Mouse (Mus musculus): ENCODE data around the gene Ptgr2.
A peak's percentile ranks its signal among the peaks of the same experiment; 100 is the strongest.
"Not testable (repeated sequence)": the region's sequence is repeated elsewhere in the genome, so short reads cannot be mapped to it uniquely, and the experiment has no call there.

The Ptgr2 gene

DNA sequence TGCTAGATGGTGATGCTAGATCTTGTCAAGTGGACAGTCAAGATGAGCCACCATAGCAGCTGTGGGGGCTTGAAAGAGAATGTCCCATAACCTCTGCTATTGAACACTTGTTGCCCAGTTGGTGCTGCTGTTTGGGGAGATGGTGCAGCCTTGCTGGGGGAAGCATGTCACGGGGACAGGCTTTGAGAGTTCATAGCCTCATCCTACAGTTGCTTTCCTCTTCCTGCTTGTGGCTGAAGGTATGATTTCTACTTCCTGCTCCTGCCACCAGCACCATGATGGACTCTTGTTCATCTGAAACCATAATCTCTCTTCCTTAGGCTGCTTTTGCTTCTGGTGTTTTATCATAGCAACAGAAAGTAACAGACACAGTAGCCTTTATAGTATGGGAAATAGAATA, 19.5 kb downstream of the Ptgr2 start:
- no peak for DNase-seq (ENCODE audit: inconsistent ontology term)

DNA sequence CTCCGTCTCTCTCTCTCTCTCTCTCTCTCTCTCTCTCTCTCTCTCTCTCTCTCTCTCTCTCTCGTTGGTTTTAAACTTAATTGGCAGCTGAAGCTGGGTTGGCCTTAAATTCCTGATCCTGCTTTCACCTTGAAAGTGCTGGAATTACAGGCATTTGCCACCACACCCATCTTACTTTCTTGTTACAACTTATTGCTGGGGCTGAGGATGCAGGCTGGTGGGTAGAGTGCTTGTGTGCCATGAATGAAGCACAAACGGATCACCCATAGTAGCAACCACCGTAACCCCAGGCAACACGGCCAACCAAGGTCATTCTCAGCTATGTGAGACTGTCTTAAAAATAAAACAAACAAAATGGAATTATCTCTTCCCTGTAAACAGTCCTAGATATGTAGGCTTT, 26.3 kb downstream of the Ptgr2 start:
- no peak for DNase-seq (ENCODE audit: inconsistent ontology term)

DNA sequence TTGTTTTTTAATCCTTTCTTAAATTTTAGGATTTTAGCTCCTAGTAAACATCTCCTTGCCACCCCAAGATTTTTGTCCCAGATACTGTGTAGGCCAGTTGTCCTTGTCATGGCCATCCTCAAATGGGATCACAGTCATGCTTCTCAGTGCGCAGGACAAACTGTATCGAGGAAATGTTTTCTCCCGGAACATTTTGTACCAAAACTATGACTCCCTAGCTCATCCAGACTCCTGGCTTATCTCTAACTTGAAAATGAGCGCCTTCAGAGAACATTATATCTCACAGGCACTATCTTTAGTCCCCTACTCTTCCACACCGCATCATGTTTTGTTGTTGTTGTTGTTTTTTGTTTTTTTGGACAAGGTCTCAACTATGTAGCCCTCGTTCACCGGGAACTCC, 31.0 kb downstream of the Ptgr2 start:
- peak; percentile 2 for DNase-seq (ENCODE audit: inconsistent ontology term)

DNA sequence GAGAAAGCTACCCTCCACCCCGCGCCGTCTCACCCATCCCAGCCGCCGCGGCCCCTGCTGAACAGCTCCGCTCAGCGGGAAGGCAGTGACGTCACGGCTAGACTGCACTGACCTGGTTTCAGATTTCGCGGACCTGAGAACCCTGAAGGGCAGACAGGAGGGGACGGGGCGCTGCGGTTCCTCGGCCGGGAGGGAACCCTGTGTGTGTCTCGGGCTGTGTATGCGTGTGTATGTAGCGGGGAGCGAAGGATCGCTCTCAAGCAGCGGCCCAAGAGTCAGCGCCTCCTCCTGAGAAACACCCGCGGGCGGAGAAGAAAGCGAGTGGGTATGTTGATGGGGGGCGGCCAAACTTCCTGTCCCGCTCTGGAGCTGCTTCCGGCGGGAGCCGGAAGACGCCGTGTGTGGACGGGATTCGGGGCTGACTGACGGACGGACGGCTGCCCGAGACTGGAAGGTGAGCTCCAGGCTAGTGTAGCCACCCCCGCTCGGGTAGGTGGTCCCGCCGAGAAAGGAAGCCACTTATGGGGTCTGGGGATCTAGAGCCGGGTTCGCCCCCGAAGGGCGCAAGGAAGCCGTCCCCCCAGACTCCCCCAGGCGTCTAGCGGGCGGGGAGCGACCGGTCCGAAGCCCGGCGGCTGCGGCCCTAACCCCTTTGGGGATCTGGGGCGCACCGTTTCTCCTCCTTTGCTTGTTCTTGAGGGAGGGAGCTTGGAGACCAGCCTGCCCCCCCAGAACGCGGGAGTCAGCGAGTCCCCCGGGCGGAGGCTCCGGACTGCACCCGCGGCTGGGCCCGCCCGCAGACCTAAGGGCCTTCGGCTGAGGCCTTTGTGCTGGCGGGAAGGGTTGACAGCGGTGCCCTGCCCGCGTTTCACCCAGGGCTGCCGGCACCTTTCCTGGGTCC, 31.9 kb downstream of the Ptgr2 start, which contains the start of gene Zfp410:
TSS of gene Zfp410 (plus strand) at position 132 of the 901 bp plus-strand sequence.
- peak; percentile 93 for DNase-seq (ENCODE audit: inconsistent ontology term)

DNA sequence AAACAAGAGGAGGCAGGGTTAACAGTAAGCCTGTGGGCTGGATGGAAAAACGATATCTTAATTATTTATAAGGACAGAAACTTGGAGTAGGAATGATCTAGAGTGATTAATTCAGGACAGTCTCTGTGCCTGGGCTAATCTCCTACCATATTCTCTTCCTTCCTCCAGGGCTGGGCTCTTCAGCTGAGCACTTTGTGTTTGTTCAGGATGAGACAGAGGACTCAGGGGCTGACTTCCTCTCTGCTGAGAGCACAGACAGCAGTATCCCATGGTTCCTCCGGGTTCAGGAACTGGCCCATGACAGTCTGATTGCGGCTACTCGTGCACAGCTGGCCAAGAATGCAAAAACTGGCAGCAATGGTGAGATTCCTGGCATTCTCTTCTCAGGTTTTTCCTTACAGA, 42.1 kb downstream of the Ptgr2 start:
- peak; percentile 77 for DNase-seq (ENCODE audit: inconsistent ontology term)

DNA sequence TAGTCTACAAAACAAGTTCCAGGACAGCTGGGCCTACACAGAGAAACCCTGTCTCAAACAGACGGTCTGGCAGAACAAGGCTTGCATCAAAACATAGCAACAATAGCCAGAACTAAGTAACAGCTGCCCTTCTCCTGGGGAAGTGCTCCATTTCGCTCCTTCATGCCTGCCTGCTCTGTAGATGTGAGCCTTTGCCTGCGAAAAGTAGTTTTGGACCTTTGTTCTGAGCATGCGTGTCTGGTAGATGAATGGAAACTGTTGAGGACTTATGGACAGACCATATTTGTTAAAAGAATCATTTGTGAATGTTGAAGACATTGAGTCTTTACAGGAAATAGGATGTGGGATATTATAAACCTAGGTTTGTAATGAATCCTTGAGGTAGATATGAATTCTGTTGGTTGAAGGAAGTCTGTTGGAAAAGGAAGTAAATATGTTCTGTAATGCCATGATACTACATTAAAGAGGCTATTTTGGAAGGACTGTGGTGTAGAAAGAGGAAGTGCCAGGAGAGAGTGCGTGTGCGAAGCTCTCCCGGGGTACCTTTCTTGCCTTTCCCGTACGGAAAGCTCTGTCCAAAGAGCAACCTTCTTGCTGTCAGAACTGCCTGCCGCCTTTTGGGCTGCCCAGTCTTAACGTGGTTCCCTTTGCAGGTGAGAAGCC, 52.1 kb downstream of the Ptgr2 start:
- no peak for DNase-seq (ENCODE audit: inconsistent ontology term)

DNA sequence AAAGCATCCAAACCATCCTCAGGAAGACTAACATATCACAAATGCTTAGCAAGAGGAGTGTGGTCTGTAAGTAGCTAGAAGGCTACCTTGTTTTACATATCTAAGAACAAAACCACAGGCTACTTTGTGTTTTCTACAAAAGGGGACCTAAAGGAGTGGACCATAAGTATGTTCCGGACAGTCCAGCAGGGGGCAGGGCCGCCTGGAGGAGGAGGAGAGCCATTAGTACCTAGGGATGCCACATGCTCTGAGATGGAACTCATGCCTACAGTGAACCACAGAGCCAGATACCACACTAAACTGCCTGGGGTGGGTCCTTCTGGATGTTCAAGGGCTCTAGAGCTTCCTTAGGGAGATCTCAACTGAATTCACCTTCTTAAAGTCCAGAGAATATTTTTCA, 62.2 kb downstream of the Ptgr2 start:
- peak; percentile 47 for DNase-seq (ENCODE audit: inconsistent ontology term)

DNA sequence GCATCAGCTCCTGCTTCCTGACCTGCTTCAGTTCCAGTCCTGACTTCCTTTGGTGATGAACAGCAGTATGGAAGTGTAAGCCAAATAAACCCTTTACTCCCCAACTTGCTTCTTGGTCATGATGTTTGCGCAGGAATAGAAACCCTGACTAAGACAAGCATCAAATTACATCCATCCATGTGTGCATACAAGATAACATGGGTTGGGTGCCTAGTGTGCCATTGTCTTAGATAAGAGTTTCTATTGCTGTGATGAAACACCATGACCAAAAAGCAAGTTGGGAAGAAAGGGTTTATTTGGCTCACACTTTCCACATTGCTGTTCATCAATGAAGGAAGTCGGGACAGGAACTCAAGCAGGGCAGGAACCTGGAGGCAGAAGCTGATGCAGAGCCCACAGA, 73.7 kb downstream of the Ptgr2 start:
- not testable (repeated sequence) for DNase-seq (ENCODE audit: inconsistent ontology term)

DNA sequence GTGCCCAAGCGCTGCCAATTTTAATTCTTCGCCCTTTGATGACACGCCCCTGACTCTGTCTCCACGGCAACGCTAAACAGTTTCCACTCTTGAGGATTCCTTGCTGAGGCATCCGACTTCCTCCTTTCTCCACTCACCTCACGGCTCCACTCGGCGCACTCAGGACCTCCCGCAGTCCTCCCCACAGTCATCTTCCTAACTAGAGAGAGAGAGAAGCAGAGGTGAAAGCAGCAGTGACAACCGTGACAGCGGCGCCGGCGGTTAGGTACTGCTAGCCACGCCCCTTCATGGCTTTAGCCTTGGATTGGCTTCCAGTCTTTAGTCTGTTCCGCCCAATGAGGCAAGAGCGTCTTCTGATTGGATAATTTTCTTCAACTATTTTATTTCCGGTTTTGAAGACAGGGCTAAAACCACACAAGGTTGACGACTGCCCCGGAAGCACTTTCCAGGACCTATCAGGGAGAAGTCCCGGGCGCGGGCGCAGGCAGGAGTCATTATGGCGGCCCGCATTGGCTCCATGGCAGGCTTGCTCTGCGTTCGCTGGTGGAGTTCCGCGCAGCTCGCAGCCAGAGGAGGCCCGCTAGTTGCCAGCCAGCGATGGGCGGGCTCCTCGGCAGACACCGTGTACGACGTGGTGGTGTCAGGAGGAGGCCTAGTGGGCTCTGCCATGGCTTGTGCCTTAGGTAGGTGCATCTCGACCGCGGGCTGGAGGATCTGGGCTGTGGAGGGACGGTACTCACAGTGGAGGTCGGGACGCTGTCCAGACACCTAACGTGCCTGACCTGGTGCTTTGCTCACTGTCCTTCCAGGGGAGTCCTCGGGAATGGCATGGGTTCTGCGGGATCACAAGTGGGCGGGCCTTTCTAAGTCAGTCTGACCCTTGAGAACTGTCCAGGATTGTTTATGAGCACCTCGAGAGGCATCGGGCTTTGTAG, 76.8 kb downstream of the Ptgr2 start, which contains the start of the genes Coq6 and Fam161b:
TSS of gene Coq6 (plus strand) at position 103 of the 935 bp plus-strand sequence.
TSS of gene Fam161b (minus strand) at position 279 of the 935 bp plus-strand sequence.
- peak; percentile 96 for DNase-seq (ENCODE audit: inconsistent ontology term)

DNA sequence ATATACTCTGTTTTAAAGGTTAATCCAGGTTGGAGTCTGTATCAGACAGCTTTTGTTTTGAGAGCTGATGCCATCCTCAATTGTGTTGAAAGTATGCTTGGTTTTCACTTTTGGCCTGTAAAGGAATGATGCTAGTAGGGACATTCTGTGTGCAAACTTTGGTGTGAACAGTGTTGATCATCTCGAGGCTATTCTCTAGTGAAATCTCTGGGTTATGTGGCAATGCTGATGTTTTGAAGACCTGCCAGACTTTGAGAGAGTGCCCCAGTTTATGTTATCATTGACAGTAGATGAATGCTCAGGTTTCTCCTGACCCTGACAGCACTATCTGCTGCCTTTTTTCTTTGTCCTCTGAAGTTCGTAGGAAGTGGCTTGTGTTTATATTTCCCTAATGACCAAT, 77.8 kb downstream of the Ptgr2 start:
- no peak for DNase-seq (ENCODE audit: inconsistent ontology term)

DNA sequence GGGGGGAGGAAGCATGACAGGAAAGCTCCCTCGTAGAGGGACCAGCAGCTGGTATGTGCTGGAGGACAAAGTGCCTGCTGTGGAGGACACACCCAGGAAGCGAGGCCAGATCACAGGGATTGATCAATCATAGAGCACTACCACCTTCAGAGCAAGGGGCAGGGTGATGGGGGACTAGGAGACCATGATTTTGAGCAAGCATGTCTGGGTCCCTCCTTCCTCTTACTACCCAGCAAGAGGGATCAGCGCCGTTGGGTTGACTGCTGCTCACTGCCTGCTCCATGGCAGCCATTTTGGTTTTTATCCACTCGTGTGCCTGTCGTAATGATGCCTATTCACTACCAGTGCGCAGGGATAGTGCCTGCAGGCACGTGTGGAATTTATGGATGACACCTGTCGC, 79.3 kb downstream of the Ptgr2 start:
- DNase-seq (ENCODE audit: inconsistent ontology term) = no peak

DNA sequence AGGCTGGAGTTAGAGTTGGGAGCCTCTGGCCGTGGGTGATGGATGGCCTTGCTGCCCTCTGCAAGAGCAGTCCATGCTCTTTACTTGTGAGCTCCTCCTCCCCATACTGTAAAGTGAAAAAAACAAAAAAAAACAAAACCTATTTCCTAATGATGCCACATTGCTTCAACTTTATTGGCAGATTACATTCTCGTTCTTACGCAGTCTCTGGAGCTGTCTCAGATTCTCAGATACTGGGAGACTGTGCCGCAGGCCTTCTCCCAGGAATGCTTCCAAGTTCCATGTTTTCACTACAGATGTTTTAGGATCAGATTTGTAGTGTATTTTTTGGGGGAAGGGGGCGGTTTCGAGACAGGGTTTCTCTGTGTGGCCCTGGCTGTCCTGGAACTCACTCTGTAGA, 80.1 kb downstream of the Ptgr2 start:
- no peak for DNase-seq (ENCODE audit: inconsistent ontology term)

Data from Muller cell, postnatal 12 days (primary cell).